Mouse (Mus musculus): ENCODE measurements at regions not wholly inside any gene's neighbourhood (a gene's known extent, or its start where the extent isn't known, plus 50 kb on each side); places are given as distances from the start of the nearest gene placed in this dataset.

DNA sequence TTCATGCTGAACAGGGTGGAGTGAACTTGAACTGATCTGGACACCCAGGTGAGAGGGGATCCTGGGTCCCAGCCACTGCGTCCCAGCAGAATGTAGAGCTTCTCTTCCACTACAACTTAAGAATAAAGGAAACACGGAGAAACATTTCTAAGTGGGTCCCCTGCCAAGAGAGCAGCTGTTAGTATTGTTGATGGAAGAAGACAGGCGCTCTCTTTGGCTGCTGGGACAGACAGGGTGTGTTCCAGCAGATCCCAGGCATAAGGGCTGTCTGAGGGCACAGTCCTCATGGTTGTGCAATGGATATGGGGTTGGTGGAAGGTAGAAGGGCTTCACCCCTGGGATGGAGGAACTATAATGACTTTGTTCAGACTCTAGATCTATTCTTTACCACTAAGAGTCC lies 65.5 kb upstream of the Gm11983 start:
- Histone ChIP-seq H3K36me3 (ENCODE audit: control insufficient read depth, insufficient read depth, low read length) (no peaks in the 10 kb centered on the region), H3K9me3 (ENCODE audit: control insufficient read depth, low read length) (no peaks in the 10 kb centered on the region), H3K27ac (replicated peaks; ENCODE audit: low read depth, low read length) (no peak overlapping the region), H3K9ac (ENCODE audit: low read depth, low read length, severe bottlenecking) (no peak overlapping the region), H3K4me3 (replicated peaks; ENCODE audit: low read length) (no peak overlapping the region), H3K4me2 (replicated peaks; ENCODE audit: low read depth, low read length, severe bottlenecking) (no peak overlapping the region), H3K27me3 (ENCODE audit: control insufficient read depth, insufficient read depth, low read length) (no peaks in the 10 kb centered on the region), H3K4me1 (ENCODE audit: control insufficient read depth, insufficient read depth, low read length) (0 out of 2 replicates have a peak, but pooled peaks cover 13% of the 10 kb centered on the region)
- DNase-seq (ENCODE audit: low spot score) (no peak), ATAC-seq (ENCODE audit: low FRiP score, low read depth) (no peak)
- WGBS, result 80% methylated on average over 3 of the region's 3 CpGs
- no peak for TF ChIP-seq POLR2A (IDR thresholded peaks at IDR 0.05; ENCODE audit: borderline replicate concordance, extremely low read depth, insufficient read depth, insufficient read length)

DNA sequence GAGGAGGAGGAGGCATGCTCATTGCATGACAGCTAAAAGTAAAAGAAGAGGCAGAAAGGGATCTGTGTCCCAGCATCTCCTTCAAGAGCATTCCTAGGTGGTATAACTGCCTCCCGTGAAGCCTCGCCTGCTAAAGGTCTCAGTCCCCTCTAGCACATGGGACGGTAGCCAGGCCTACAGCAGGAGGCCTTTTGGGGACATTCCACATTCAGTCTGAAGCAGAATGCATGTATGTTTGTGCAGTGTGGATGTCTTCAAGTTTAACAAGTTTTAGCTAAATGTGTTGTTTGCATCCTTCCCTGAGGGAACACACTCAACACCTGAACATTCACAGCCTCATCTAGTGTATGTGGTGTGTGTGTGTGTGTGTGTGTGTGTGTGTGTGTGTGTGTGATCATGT lies 64.8 kb upstream of the Gm11983 start:
- DNase-seq (ENCODE audit: low spot score) (no peak), ATAC-seq (ENCODE audit: low FRiP score, low read depth) (no peak)
- Histone ChIP-seq H3K4me1 (ENCODE audit: control insufficient read depth, insufficient read depth, low read length) (0 out of 2 replicates have a peak, but pooled peaks cover 13% of the 10 kb centered on the region), H3K9me3 (ENCODE audit: control insufficient read depth, low read length) (no peaks in the 10 kb centered on the region), H3K9ac (ENCODE audit: low read depth, low read length, severe bottlenecking) (no peak overlapping the region), H3K27me3 (ENCODE audit: control insufficient read depth, insufficient read depth, low read length) (no peaks in the 10 kb centered on the region), H3K4me2 (replicated peaks; ENCODE audit: low read depth, low read length, severe bottlenecking) (no peak overlapping the region), H3K4me3 (replicated peaks; ENCODE audit: low read length) (no peak overlapping the region), H3K27ac (replicated peaks; ENCODE audit: low read depth, low read length) (no peak overlapping the region), H3K36me3 (ENCODE audit: control insufficient read depth, insufficient read depth, low read length) (no peaks in the 10 kb centered on the region)
- TF ChIP-seq POLR2A (IDR thresholded peaks at IDR 0.05; ENCODE audit: borderline replicate concordance, extremely low read depth, insufficient read depth, insufficient read length), result no peak
- 60% methylated on average over 3 of the region's 3 CpGs for WGBS

GRCm38 (mm10) chr11:6900769-6901481 lies 63.5 kb upstream of the Gm11983 start:
- DNase-seq (ENCODE audit: low spot score) (no peak), ATAC-seq (ENCODE audit: low FRiP score, low read depth) (no peak)
- H3K27me3 ChIP-seq (ENCODE audit: control insufficient read depth, insufficient read depth, low read length), result no peaks in the 10 kb centered on the region
- no peaks in the 10 kb centered on the region for H3K36me3 ChIP-seq (ENCODE audit: control insufficient read depth, insufficient read depth, low read length)
- no peaks in the 10 kb centered on the region for H3K9me3 ChIP-seq (ENCODE audit: control insufficient read depth, low read length)
- H3K27ac ChIP-seq (replicated peaks; ENCODE audit: low read depth, low read length), result no peak overlapping the region
- TF ChIP-seq POLR2A (IDR thresholded peaks at IDR 0.05; ENCODE audit: borderline replicate concordance, extremely low read depth, insufficient read depth, insufficient read length), result no peak
- H3K4me1 ChIP-seq (ENCODE audit: control insufficient read depth, insufficient read depth, low read length), result 0 out of 2 replicates have a peak, but pooled peaks cover 13% of the 10 kb centered on the region
- H3K4me3 ChIP-seq (replicated peaks; ENCODE audit: low read length), result no peak overlapping the region
- no peak overlapping the region for H3K4me2 ChIP-seq (replicated peaks; ENCODE audit: low read depth, low read length, severe bottlenecking)
- H3K9ac ChIP-seq (ENCODE audit: low read depth, low read length, severe bottlenecking), result no peak overlapping the region
- 30% methylated on average over 11 of the region's 11 CpGs for WGBS

DNA sequence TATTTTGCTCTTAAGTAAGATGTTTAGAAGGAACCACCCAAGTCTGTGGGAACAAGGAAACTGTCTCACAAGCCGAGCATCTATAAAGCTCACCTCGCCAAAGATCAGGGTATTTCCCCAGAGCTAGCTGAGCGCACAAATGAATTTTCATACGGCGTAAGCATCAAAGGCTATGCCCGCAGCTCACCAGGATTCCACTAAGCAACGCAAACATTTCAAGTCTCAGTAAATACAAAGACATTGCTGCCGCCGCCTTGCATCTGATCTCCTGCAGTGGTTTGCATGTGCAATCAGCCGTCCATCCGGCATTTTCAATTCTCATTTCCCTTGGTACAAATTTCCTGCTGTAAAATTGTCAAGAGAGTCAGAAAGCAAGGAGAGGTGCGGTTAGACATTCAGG lies 62.9 kb upstream of the Gm11983 start:
- H3K27ac ChIP-seq (replicated peaks; ENCODE audit: low read depth, low read length), result no peak overlapping the region
- no peak for TF ChIP-seq POLR2A (IDR thresholded peaks at IDR 0.05; ENCODE audit: borderline replicate concordance, extremely low read depth, insufficient read depth, insufficient read length)

DNA sequence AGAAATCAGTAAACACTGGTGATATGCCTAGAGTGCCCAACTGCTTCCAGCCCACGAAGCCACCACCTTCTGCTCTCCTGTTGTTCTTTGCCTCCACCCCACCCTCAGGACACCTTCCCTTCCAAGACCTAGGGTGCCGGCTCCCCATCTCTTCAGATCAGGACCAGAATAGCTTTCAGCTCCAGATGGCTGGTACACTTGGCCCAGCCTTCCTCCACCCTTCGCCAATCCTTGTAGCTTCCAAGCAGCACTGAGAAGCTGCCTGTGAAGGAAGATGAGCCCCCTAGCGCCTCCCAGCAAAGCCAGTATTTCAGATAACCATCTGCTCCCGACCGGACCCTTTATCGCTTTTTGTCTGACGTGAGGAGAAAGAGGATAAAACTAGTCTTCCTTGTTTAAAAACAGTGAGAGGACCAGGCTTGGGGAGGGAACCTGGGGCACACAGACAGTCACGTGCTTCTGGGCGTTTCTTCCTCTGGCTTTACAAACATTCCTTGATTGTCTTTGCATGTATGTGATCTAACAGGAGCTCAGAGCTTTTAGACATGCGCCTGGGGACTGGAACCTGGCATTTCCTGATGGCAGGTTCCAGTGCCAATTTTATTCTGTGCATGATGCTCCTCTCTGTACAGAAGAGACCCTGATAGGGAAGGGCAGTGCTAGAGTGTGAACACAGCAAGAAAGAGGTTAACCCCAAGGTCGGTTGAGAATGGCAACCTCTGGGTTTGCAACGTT lies 62.0 kb upstream of the Gm11983 start:
- no peaks in the 10 kb centered on the region for H3K27me3 ChIP-seq (ENCODE audit: control insufficient read depth, insufficient read depth, low read length)
- H3K4me1 ChIP-seq (ENCODE audit: control insufficient read depth, insufficient read depth, low read length), result 0 out of 2 replicates have a peak, but pooled peaks cover 10% of the 10 kb centered on the region
- no peak overlapping the region for H3K4me3 ChIP-seq (replicated peaks; ENCODE audit: low read length)
- no peak for TF ChIP-seq POLR2A (IDR thresholded peaks at IDR 0.05; ENCODE audit: borderline replicate concordance, extremely low read depth, insufficient read depth, insufficient read length)
- 79% methylated on average over 13 of the region's 13 CpGs for WGBS
- no peak overlapping the region for H3K9ac ChIP-seq (ENCODE audit: low read depth, low read length, severe bottlenecking)
- ATAC-seq (ENCODE audit: low FRiP score, low read depth) (no peak), DNase-seq (ENCODE audit: low spot score) (no peak)
- no peaks in the 10 kb centered on the region for H3K36me3 ChIP-seq (ENCODE audit: control insufficient read depth, insufficient read depth, low read length)
- H3K27ac ChIP-seq (replicated peaks; ENCODE audit: low read depth, low read length), result no peak overlapping the region
- no peaks in the 10 kb centered on the region for H3K9me3 ChIP-seq (ENCODE audit: control insufficient read depth, low read length)
- no peak overlapping the region for H3K4me2 ChIP-seq (replicated peaks; ENCODE audit: low read depth, low read length, severe bottlenecking)

More for the DNA sequence above, 62.9 kb upstream of the Gm11983 start:
- H3K27me3 ChIP-seq (ENCODE audit: control insufficient read depth, insufficient read depth, low read length), result no peaks in the 10 kb centered on the region
- no peak for DNase-seq (ENCODE audit: low spot score)
- H3K4me2 ChIP-seq (replicated peaks; ENCODE audit: low read depth, low read length, severe bottlenecking), result no peak overlapping the region
- 44% methylated on average over 12 of the region's 12 CpGs for WGBS
- H3K4me1 ChIP-seq (ENCODE audit: control insufficient read depth, insufficient read depth, low read length), result 0 out of 2 replicates have a peak, but pooled peaks cover 10% of the 10 kb centered on the region
- no peaks in the 10 kb centered on the region for H3K36me3 ChIP-seq (ENCODE audit: control insufficient read depth, insufficient read depth, low read length)
- no peaks in the 10 kb centered on the region for H3K9me3 ChIP-seq (ENCODE audit: control insufficient read depth, low read length)
- H3K4me3 ChIP-seq (replicated peaks; ENCODE audit: low read length), result no peak overlapping the region
- no peak for ATAC-seq (ENCODE audit: low FRiP score, low read depth)
- no peak overlapping the region for H3K9ac ChIP-seq (ENCODE audit: low read depth, low read length, severe bottlenecking)
